Mouse (Mus musculus) c-Kit-positive CD71-positive TER-119-negative erythroid progenitor cells, embryonic 14.5 days (primary cell): ENCODE measurements around the gene Elmo1.

Experiments
- DNase-seq: peaks from one replicate; pipeline ENCODE4 v3.0.0-alpha.2; 2013; ENCODE audit warnings: low read depth

Gene Elmo1

GRCm38 (mm10) chr13:20121385-20122043, 31.1 kb downstream of the Elmo1 start:
- no peak for DNase-seq

DNA sequence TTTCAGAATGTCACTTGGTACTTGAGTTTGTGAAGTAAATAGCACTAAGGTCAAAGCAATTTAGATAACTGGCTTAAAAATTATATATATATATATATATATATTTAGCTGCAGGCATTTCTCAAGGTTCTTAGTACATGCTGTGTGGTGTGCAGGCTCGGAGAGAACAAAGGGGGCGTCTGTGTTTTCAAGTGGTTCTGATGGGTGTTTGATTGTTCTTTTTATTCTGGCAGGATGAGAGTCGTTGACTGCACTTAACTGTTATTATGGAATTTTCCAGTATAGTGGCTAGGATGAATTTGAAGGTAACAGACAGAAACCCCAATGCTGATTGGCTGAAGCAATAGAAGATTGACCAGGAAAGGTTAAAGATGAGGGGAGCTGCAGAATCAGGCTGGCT, 33.6 kb downstream of the Elmo1 start:
- no peak for DNase-seq

GRCm38 (mm10) chr13:20124965-20125364, 34.6 kb downstream of the Elmo1 start:
- no peak for DNase-seq

GRCm38 (mm10) chr13:20125845-20126244, 35.4 kb downstream of the Elmo1 start:
- DNase-seq, result no peak

- DNase-seq, result no peak
These were observed 37.2 kb downstream of the Elmo1 start for GRCm38 (mm10) chr13:20127553-20127952.

- DNase-seq, result no peak
These were observed 37.7 kb downstream of the Elmo1 start for GRCm38 (mm10) chr13:20128097-20128496.

DNA sequence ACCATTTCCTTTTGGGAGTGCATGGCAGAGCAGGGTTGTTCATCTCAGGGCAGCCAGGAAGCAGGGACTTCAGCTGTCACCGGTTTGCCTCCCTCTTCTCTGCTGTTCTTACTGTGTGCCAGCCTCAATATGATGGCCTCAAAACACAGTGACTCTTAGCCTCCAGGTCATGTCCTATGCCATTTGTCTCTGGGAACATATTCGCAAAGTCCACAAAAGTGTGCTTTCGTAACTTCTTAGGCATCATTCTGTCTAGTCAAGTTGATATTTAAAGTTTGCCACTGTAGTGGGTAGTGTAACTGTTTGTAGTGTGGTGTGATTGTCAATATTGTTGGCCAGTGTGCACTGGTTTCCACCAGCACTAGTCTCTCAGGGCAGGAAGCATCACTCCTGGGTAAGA, 40.3 kb downstream of the Elmo1 start:
- no peak for DNase-seq

DNA sequence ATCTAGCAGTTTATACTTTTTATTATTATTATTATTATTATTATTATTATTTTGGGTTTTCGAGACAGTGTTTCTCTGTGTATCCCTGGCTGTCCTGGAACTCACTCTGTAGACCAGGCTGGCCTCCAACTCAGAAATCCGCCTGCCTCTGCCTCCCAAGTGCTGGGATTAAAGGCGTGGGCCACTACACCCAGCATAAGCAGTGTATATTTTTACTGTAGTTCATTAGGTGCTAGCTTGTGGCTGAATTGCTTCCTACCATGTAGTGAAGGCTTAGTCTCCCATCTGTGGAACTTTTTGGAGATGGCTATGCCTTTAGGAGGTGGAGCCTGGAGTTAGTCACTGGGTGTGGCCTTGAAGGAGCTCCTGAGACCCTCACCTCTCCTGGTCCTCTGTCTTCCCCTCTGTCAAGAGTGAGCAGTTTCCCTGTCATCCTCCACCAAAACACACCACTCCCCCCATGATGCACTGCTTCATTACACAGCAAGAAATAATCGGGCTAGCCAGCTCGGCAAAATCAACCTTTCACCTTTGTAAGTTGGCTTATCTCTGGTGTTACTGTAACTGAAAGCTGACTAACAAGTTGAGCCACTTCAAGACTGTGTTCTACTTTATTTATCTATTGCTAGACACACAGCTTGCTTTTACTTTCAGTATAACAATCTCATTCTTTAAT, 41.1 kb downstream of the Elmo1 start:
- peak; percentile 34 for DNase-seq

- no peak for DNase-seq
These were observed 41.6 kb downstream of the Elmo1 start for GRCm38 (mm10) chr13:20131998-20132371.

DNA sequence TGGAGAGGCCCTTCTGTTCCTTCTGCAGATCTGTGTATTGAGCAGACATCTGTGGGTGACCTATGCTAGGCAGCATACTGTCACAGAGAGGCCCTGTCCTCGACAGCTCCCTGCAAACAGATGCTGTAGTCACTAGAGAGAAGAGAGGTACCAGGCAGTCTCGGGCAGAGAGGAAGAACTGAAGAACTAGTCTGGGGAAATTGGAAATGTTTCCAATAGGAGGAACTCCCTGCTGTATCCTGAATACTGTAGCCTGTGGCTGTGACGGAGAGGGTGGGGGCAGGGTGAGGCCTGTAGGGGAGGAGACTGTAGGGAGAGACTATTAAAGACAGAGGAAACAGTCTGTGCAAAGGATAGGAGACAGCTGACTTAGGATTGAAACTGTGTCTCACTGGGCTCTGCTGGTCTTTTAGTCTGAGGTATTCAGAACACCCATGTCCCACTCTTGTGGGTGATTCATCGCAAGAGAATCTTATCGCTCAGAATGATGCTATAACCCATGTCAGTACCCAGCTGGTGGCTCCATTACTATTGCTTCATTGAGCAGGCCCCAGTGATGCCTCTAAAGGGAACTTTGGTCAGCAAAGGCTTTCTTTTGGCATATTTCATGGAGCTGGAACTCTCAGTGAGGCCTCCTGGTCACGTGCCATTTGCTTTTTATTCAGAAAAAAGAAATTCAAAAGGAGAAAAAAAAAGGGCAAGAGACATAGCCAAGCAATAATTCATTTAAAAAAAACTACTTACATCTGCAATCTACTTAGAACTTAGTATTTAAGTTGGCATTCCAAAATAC, 43.4 kb downstream of the Elmo1 start:
- DNase-seq, result no peak

DNA sequence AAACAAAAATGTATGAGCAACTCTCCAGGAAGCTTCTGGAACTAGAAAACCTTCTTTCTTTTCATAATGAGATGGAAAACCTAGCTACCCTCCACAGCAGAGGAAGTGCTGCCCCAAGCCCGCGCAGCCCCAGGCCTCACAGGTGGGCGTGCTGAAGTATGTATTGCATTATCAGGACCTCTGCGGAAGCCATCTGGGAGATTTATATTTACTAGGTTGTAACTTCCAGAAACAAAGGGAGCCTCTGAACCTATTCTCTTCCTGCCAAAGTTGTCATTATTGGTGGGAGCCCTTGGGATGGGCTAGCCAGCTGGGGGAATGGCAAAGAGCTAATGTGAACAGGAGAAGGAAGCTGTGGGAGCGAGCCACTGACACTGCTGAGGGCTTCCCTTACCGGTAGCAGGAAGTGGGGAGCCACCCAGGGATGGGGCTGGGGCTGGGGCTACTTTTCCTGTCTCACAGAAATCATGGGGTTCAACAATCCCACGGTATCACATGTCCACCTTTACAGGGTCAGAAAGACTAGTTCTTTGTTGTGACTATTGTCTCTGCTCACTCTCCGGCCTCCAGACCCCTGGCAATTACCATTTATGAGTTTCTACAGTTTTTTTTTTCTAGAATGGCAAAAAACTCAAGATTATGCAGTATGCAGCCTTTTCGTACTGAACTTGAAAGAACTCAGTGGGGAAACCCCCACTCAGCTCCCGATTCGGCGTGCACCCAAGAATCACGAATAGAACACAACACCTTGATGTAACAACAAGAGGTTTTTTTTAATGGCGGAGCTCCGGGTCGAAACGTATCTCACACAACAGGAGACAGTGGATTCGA, 44.2 kb downstream of the Elmo1 start:
- DNase-seq, result no peak

DNA sequence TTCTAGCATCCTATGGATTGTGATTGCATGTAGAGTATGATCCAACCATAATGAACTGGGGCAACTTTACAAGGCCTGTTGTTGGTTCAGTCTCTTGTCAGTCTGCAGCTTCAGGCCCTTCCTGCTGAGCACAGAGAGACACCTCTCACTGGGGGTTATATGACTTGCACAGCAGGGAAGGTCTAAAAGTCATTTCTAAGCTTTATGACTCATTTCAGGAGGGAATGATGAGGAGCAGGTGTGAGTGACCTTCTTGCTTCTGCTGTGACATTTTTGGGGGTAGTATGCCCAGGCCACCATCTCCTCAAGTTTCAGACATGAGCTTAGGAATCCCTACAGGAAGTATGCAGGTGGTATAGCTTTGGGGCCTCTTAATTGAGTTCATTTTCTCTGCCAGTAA, 46.4 kb downstream of the Elmo1 start:
- DNase-seq, result no peak

GRCm38 (mm10) chr13:20138466-20138865, 48.1 kb downstream of the Elmo1 start:
- DNase-seq, result no peak

DNA sequence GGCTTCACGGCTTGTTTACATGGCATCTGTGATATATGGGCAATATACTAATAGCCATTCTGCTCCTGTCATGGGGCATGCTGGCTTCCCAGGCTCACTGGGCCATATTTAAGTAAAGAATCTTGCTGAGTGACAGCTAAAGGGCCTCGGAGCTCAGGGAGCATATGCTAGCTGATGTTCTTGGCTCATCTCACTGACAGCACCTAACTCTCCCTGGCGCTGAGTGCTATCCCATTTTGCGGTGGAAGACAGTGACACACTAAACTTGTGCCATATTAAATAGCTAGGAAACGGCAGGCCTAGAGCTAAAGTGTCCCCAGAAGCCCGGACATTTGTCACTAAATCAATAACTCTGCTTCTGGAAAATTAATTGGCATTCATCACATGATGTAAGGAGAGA, 48.7 kb downstream of the Elmo1 start:
- no peak for DNase-seq

DNA sequence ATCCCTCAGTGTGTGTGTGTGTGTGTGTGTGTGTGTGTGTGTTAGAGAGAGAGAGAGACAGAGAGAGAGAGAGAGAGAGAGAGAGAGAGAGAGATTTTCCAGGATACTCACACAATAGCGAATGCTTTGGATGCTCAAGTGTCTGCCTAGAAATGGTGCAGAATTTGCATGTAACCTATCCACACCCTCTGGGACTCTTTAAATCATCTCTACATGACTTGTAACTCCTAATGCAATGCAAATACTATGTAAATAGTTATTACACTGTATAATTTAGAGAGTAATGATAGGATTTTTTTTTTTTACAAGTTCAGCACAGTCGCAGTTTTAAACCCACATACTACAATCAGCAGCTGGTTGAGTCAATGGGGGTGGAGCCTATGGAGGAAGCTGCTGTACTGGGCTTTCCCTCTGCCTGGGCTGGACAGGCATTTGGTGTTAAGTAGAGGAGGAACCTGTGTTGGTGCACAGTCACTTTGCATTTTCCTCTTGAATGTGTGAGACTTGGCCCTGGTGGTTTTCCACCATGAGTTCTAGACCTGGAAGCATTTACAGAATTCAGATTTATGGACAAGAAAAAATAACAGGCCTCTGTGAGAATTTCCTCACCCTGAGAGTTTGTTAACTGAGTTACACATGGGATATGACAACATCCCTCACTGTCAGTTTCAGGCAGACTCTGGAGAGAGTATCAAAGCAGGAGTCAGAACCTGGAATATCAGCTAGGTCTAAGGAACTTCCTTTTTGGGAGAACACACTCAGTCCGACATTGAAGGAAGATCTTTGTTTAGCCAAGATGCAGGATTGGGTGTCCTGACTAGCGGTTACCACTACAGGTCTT, 49.6 kb downstream of the Elmo1 start:
- DNase-seq, result no peak

DNA sequence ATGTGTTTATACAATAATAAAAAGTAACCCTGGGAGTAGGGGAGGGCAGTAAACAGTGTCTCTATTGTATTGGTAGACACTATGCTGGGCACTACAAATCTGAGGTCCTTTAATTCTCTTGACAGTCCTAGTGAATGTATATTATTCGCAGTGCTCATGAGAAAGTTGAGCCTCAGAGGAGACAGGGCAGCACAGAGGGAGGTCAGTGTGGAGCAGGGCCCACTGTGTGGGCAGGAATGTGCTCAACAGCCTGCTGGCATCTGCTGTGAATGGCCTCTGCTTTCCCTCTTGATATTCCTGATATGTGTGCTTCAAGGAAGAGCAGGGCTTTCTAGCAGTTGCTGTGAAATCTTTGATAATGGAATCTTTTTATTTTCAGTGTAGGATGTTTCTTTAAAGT, 52.2 kb downstream of the Elmo1 start:
- DNase-seq, result no peak

- no peak for DNase-seq
These were observed 56.5 kb downstream of the Elmo1 start for GRCm38 (mm10) chr13:20146848-20147247.

GRCm38 (mm10) chr13:20147736-20148135, 57.3 kb downstream of the Elmo1 start:
- DNase-seq, result no peak

GRCm38 (mm10) chr13:20150130-20150835, 59.9 kb downstream of the Elmo1 start:
- peak; percentile 54 for DNase-seq

GRCm38 (mm10) chr13:20151302-20151978, 61.0 kb downstream of the Elmo1 start:
- no peak for DNase-seq
